Mouse (Mus musculus) spleen, adult 10 weeks (tissue): ENCODE results near the gene Phip. TPM values are rescaled to one million over a fixed set of nuclear protein-coding genes. Genes with fewer than 3 reads are reported as not detected.

ENCODE experiments used
- polyA plus RNA-seq: library from polyadenylated mRNA; stranded (reverse); fragments of 350-450 nt; fragmentation: Illumina TruSeq; extraction: RNeasy Lipid Tissue Mini Kit (QIAGEN cat#74804); gene quantifications from one replicate; pipeline ENCODE4 v1.2.3, GENCODE M21; 2015; ENCODE audit warnings: low replicate concordance; ENCODE audit not compliant: insufficient read depth

The Phip gene
- polyA plus RNA-seq: 64.9 TPM

GRCm38 (mm10) chr9:82975342-82976215 is at the start of gene Phip:
TSS of gene Phip (minus strand) at chr9:82975516.

GRCm38 (mm10) chr9:82829007-82829689 is 146.2 kb downstream of the Phip start, which contains the start of gene Irak1bp1:
TSS of gene Irak1bp1 (plus strand) at chr9:82829540.

Other genes starting within 250 kb of the Phip start
- gene Irak1bp1, start 146.0 kb downstream of the Phip start, polyA plus RNA-seq: 1.8 TPM
- gene Hmgn3, start 171.2 kb upstream of the Phip start, polyA plus RNA-seq: 63.2 TPM